Mouse (Mus musculus): ENCODE results near the gene Clcn3. TPM values are rescaled to one million over a fixed set of nuclear protein-coding genes. Genes with fewer than 3 reads are reported as not detected.
"Not testable (repeated sequence)": the region's sequence is repeated elsewhere in the genome, so short reads cannot be mapped to it uniquely, and the experiment has no call there.

The Clcn3 gene
- polyA plus RNA-seq (2016; fragmentation: Nextera tagmentation; extraction: Ambion mirVana), result 30.8 and 31.5 TPM in 2 replicates

- H3K4me1 ChIP-seq, result peaks cover 30% of the 10 kb centered on the region
- H3K4me3 ChIP-seq, result peak within 1 kb of the TSS; percentile 89
- no peaks in the 10 kb centered on the region for H3K27me3 ChIP-seq (ENCODE audit: poor library complexity, severe bottlenecking)
- H3K27ac ChIP-seq, result peak within 1 kb of the TSS; percentile 89
- WGBS, result under 1% methylated on average over 101 of the region's 101 CpGs
- H3K9me3 ChIP-seq, result peaks cover 10% of the 10 kb centered on the region; the same call in 1 of the 2 replicates
- DNase-seq (ENCODE audit: extremely low spot score, low spot score), result peak; percentile 97
- no peaks in the 10 kb centered on the region for H3K36me3 ChIP-seq (replicated peaks)
Observed at GRCm38 (mm10) chr8:60982701-60983687, at the start of gene Clcn3. Gene Clcn3 (minus strand): TSS chr8:60983300.

GRCm38 (mm10) chr8:60996468-60996867, 13.4 kb upstream of the Clcn3 start:
- Histone ChIP-seq H3K4me3 (no peak overlapping the region), H3K4me1 (peaks cover 24% of the 10 kb centered on the region), H3K27me3 (ENCODE audit: poor library complexity, severe bottlenecking) (no peaks in the 10 kb centered on the region), H3K9me3 (peaks cover 12% of the 10 kb centered on the region; the same call in 1 of the 2 replicates), H3K36me3 (replicated peaks) (peaks cover 12% of the 10 kb centered on the region), H3K27ac (no peak overlapping the region)
- DNase-seq (ENCODE audit: extremely low spot score, low spot score), result no peak
- 92% methylated on average over 3 of the region's 3 CpGs for WGBS

- Histone ChIP-seq H3K27me3 (ENCODE audit: poor library complexity, severe bottlenecking) (no peaks in the 10 kb centered on the region), H3K27ac (peak overlapping the region; percentile 94), H3K4me3 (peak overlapping the region; percentile 84), H3K9me3 (peaks cover 9% of the 10 kb centered on the region; the same call in 1 of the 2 replicates), H3K4me1 (peaks cover 24% of the 10 kb centered on the region), H3K36me3 (replicated peaks) (peaks cover 10% of the 10 kb centered on the region)
- WGBS, result 8% methylated on average over 12 of the region's 12 CpGs
- no peak for DNase-seq (ENCODE audit: extremely low spot score, low spot score)
Observed at GRCm38 (mm10) chr8:60993639-60993986, 10.5 kb upstream of the Clcn3 start.

- DNase-seq (ENCODE audit: extremely low spot score, low spot score), result peak; percentile 99
- Histone ChIP-seq H3K4me1 (peaks cover 24% of the 10 kb centered on the region), H3K27ac (peak within 1 kb of the TSS; percentile 94), H3K4me3 (peak within 1 kb of the TSS; percentile 84), H3K36me3 (replicated peaks) (peaks cover 5% of the 10 kb centered on the region), H3K27me3 (ENCODE audit: poor library complexity, severe bottlenecking) (no peaks in the 10 kb centered on the region), H3K9me3 (peaks cover 4% of the 10 kb centered on the region; the same call in 1 of the 2 replicates)
- WGBS, result under 1% methylated on average over 57 of the region's 57 CpGs
Observed at GRCm38 (mm10) chr8:60992910-60993638, 10.0 kb upstream of the Clcn3 start, which contains the start of gene Nek1. Gene Nek1 (plus strand): TSS chr8:60993195.

GRCm38 (mm10) chr8:60992561-60992909, 9.4 kb upstream of the Clcn3 start:
- H3K9me3 ChIP-seq, result no peaks in the 10 kb centered on the region
- peak overlapping the region; percentile 84 for H3K4me3 ChIP-seq
- DNase-seq (ENCODE audit: extremely low spot score, low spot score), result no peak
- H3K36me3 ChIP-seq (replicated peaks), result no peaks in the 10 kb centered on the region
- peak overlapping the region; percentile 94 for H3K27ac ChIP-seq
- WGBS, result under 1% methylated on average over 16 of the region's 16 CpGs
- H3K4me1 ChIP-seq, result peaks cover 24% of the 10 kb centered on the region
- H3K27me3 ChIP-seq (ENCODE audit: poor library complexity, severe bottlenecking), result no peaks in the 10 kb centered on the region

GRCm38 (mm10) chr8:60984260-60985010, 1.3 kb upstream of the Clcn3 start:
- peaks cover 30% of the 10 kb centered on the region for H3K4me1 ChIP-seq
- not testable (repeated sequence) for DNase-seq (ENCODE audit: extremely low spot score, low spot score); H3K4me3 ChIP-seq; H3K36me3 ChIP-seq (replicated peaks); H3K27ac ChIP-seq; H3K27me3 ChIP-seq (ENCODE audit: poor library complexity, severe bottlenecking)
- peaks cover 10% of the 10 kb centered on the region; the same call in 1 of the 2 replicates for H3K9me3 ChIP-seq
- 92% methylated on average over 17 of the region's 17 CpGs for WGBS

- Histone ChIP-seq H3K9me3 (peaks cover 10% of the 10 kb centered on the region; the same call in 1 of the 2 replicates), H3K4me3 (peak overlapping the region; percentile 89), H3K27me3 (ENCODE audit: poor library complexity, severe bottlenecking) (no peaks in the 10 kb centered on the region), H3K36me3 (replicated peaks) (no peaks in the 10 kb centered on the region), H3K4me1 (peaks cover 30% of the 10 kb centered on the region), H3K27ac (peak overlapping the region; percentile 89)
- WGBS, result 14% methylated on average over 9 of the region's 9 CpGs
- DNase-seq (ENCODE audit: extremely low spot score, low spot score), result peak; percentile 46
Observed at GRCm38 (mm10) chr8:60983688-60984079, 584 bp upstream of the Clcn3 start.

- no peaks in the 10 kb centered on the region for H3K27me3 ChIP-seq (ENCODE audit: poor library complexity, severe bottlenecking)
- 55% methylated on average over 1 of the region's 1 CpGs for WGBS
- H3K4me1 ChIP-seq, result peaks cover 30% of the 10 kb centered on the region
- DNase-seq (ENCODE audit: extremely low spot score, low spot score), result no peak
- no peaks in the 10 kb centered on the region for H3K36me3 ChIP-seq (replicated peaks)
- H3K27ac ChIP-seq, result no peak overlapping the region
- H3K4me3 ChIP-seq, result peak overlapping the region; percentile 89; the same call in 1 of the 2 replicates
- peaks cover 10% of the 10 kb centered on the region; the same call in 1 of the 2 replicates for H3K9me3 ChIP-seq
Observed at GRCm38 (mm10) chr8:60981388-60981787, 1.7 kb downstream of the Clcn3 start.

- no peaks in the 10 kb centered on the region for H3K36me3 ChIP-seq (replicated peaks)
- DNase-seq (ENCODE audit: extremely low spot score, low spot score), result no peak
- no peak overlapping the region for H3K4me3 ChIP-seq
- H3K4me1 ChIP-seq, result peaks cover 26% of the 10 kb centered on the region
- H3K27ac ChIP-seq, result no peak overlapping the region
- no peaks in the 10 kb centered on the region for H3K27me3 ChIP-seq (ENCODE audit: poor library complexity, severe bottlenecking)
- WGBS, result 91% methylated on average over 5 of the region's 5 CpGs
- H3K9me3 ChIP-seq, result no peaks in the 10 kb centered on the region
Observed at GRCm38 (mm10) chr8:60978496-60978895, 4.6 kb downstream of the Clcn3 start.

- Histone ChIP-seq H3K27ac (no peak overlapping the region), H3K4me1 (peaks cover 15% of the 10 kb centered on the region), H3K4me3 (no peak overlapping the region), H3K27me3 (ENCODE audit: poor library complexity, severe bottlenecking) (no peaks in the 10 kb centered on the region), H3K36me3 (replicated peaks) (no peaks in the 10 kb centered on the region), H3K9me3 (no peaks in the 10 kb centered on the region)
- DNase-seq (ENCODE audit: extremely low spot score, low spot score), result no peak
- 86% methylated on average over 9 of the region's 9 CpGs for WGBS
Observed at GRCm38 (mm10) chr8:60976818-60977217, 6.3 kb downstream of the Clcn3 start.

GRCm38 (mm10) chr8:60974837-60975236, 8.3 kb downstream of the Clcn3 start:
- no peaks in the 10 kb centered on the region for H3K4me1 ChIP-seq
- WGBS, result 90% methylated on average over 2 of the region's 2 CpGs
- DNase-seq (ENCODE audit: extremely low spot score, low spot score), result no peak
- no peaks in the 10 kb centered on the region for H3K36me3 ChIP-seq (replicated peaks)
- H3K9me3 ChIP-seq, result no peaks in the 10 kb centered on the region
- no peak overlapping the region for H3K4me3 ChIP-seq
- H3K27me3 ChIP-seq (ENCODE audit: poor library complexity, severe bottlenecking), result no peaks in the 10 kb centered on the region
- H3K27ac ChIP-seq, result no peak overlapping the region

GRCm38 (mm10) chr8:60973448-60973847, 9.7 kb downstream of the Clcn3 start:
- peaks cover 5% of the 10 kb centered on the region; the same call in 1 of the 2 replicates for H3K4me1 ChIP-seq
- no peak for DNase-seq (ENCODE audit: extremely low spot score, low spot score)
- no peak overlapping the region for H3K27ac ChIP-seq
- no peaks in the 10 kb centered on the region for H3K9me3 ChIP-seq
- H3K4me3 ChIP-seq, result no peak overlapping the region
- WGBS, result 84% methylated on average over 2 of the region's 2 CpGs
- H3K36me3 ChIP-seq (replicated peaks), result no peaks in the 10 kb centered on the region
- no peaks in the 10 kb centered on the region for H3K27me3 ChIP-seq (ENCODE audit: poor library complexity, severe bottlenecking)
